Mouse (Mus musculus) liver, embryonic 14.5 days (tissue): Measurements from ENCODE around the gene Gpha2. TPM values are rescaled to one million over a fixed set of nuclear protein-coding genes. Genes with fewer than 3 reads are reported as not detected.

ENCODE experiments used
- ATAC-seq: fragments of 200-750 bp; cut with Nextera tagmentation; 2 replicates; pipeline ENCODE4 v1.8.0; 2017; ENCODE audit warnings: moderate number of reproducible peaks, mild to moderate bottlenecking, moderate library complexity; ENCODE audit not compliant: insufficient read depth
- DNase-seq, 3 experiments: peaks; one replicate each; pipeline ENCODE4 v3.0.0-alpha.2; 2012 to 2013; ENCODE audit warnings: low read depth in 3 of 3, low spot score in 3 of 3
- H3K27ac ChIP-seq: fragments of 300-500 bp; sonication (generic); 2 replicates; pipeline ENCODE4 v1.5.1; 2014; ENCODE audit warnings: moderate library complexity, mild to moderate bottlenecking, control low read depth, inconsistent platforms
- H3K27me3 ChIP-seq: fragments of 300-500 bp; sonication (generic); 2 replicates; pipeline ENCODE4 v1.6.1; 2014; ENCODE audit warnings: mild to moderate bottlenecking, low read length, moderate library complexity; ENCODE audit not compliant: control insufficient read depth, insufficient read depth
- H3K36me3 ChIP-seq: fragments of 300-500 bp; sonication (generic); replicated peaks from 2 replicates; pipeline ENCODE4 v1.6.1; 2014; ENCODE audit warnings: low read depth; ENCODE audit not compliant: control insufficient read depth, insufficient read depth
- H3K4me1 ChIP-seq, 2 experiments: fragments of 200-500 bp in 1 of 2; fragments of 300-500 bp in 1 of 2; sonication (generic) in 1 of 2; replicated peaks; 2 replicates each; pipeline ENCODE4 v1.6.1; 2012 to 2014; ENCODE audit warnings: antibody characterized with exemption in 1 of 2, inconsistent platforms in 1 of 2, low read length in 1 of 2; ENCODE audit not compliant: control insufficient read depth in 2 of 2, insufficient read depth in 2 of 2
- H3K4me2 ChIP-seq: fragments of 300-500 bp; sonication (generic); 2 replicates; pipeline ENCODE4 v1.6.1; 2014; ENCODE audit warnings: low read depth, mild to moderate bottlenecking, control low read depth, moderate library complexity
- H3K4me3 ChIP-seq, 2 experiments: fragments of 200-500 bp in 1 of 2; fragments of 300-500 bp in 1 of 2; sonication (generic) in 1 of 2; 2 replicates each; pipeline ENCODE4 v1.5.1; 2012 to 2014; ENCODE audit warnings: low read depth in 2 of 2, low read length in 2 of 2, mild to moderate bottlenecking in 2 of 2, control low read depth in 1 of 2, inconsistent platforms in 1 of 2, moderate library complexity in 1 of 2; ENCODE audit not compliant: insufficient read depth in 1 of 2
- H3K9ac ChIP-seq: fragments of 300-500 bp; sonication (generic); replicated peaks from 2 replicates; pipeline ENCODE4 v1.6.1; 2014; ENCODE audit warnings: mild to moderate bottlenecking, control low read depth, moderate library complexity
- H3K9me3 ChIP-seq: fragments of 300-500 bp; sonication (generic); 2 replicates; pipeline ENCODE4 v1.6.1; 2016; ENCODE audit warnings: low read length, mixed read lengths; ENCODE audit not compliant: control insufficient read depth
- CTCF ChIP-seq: IDR thresholded peaks from 2 replicates; pipeline ENCODE4 v1.5.1; 2016; ENCODE audit warnings: antibody characterized with exemption, low read depth, control low read depth
- EP300 ChIP-seq: IDR thresholded peaks from 2 replicates; pipeline ENCODE4 v1.6.1; 2016; ENCODE audit warnings: antibody characterized with exemption, low read depth
- WGBS: fragments of 180-500 bp; shearing (Covaris S2); extraction: QIAGEN DNeasy Blood & Tissue Kit; methylation state at CpG from one replicate; pipeline ENCODE4 v1.1.7; 2014; ENCODE audit not compliant: insufficient replicate concordance; 5-methylcytosine and 5-hydroxymethylcytosine counted together
- polyA plus RNA-seq, 2 experiments: library from polyadenylated mRNA; depleted of rRNA in 1 of 2; stranded (reverse) in 1 of 2; unstranded in 1 of 2; fragments of >200 nt; fragmentation: Nextera tagmentation in 1 of 2; extraction: Ambion mirVana in 1 of 2; gene quantifications; 2 replicates each; pipeline versions ENCODE4 v1.2.1 to v1.2.3; 2012 to 2014

The Gpha2 gene
- polyA plus RNA-seq, 2 experiments: not detected

- no peaks in the 10 kb centered on the region for H3K27me3 ChIP-seq
- no peak overlapping the region for H3K4me2 ChIP-seq
- no peak overlapping the region for H3K4me3 ChIP-seq
- DNase-seq (no peak), ATAC-seq (no peak)
- no peak overlapping the region for H3K27ac ChIP-seq
- H3K9me3 ChIP-seq: no peaks in the 10 kb centered on the region
- 86% methylated on average over 29 of the region's 29 CpGs for WGBS
- H3K4me1 ChIP-seq: peaks cover under 1 to 2% of the 10 kb centered on the region in 2 experiments; a peak in 3 of 4 replicates
- H3K9ac ChIP-seq: no peak overlapping the region
- H3K36me3 ChIP-seq: peaks cover 23% of the 10 kb centered on the region
- no peak for TF ChIP-seq EP300
Observed at GRCm38 (mm10) chr19:6247526-6248300, 21.5 kb downstream of the Gpha2 start.

- DNase-seq (no peak), ATAC-seq (no peak)
- Histone ChIP-seq H3K27me3 (no peaks in the 10 kb centered on the region), H3K4me2 (no peak overlapping the region), H3K4me1 (no peaks in the 10 kb centered on the region), H3K4me3 (no peak overlapping the region), H3K27ac (no peak overlapping the region), H3K9ac (no peak overlapping the region), H3K9me3 (no peaks in the 10 kb centered on the region), H3K36me3 (peaks cover 13% of the 10 kb centered on the region)
- 82% methylated on average over 4 of the region's 4 CpGs for WGBS
- TF ChIP-seq CTCF: no peak
- TF ChIP-seq EP300: no peak
Observed at GRCm38 (mm10) chr19:6253021-6253420, 26.8 kb downstream of the Gpha2 start.

GRCm38 (mm10) chr19:6260428-6260827, 34.2 kb downstream of the Gpha2 start:
- Histone ChIP-seq H3K4me1 (peaks cover 0 to 4% of the 10 kb centered on the region in 2 experiments; a peak in 1 of 4 replicates), H3K36me3 (peaks cover 3% of the 10 kb centered on the region), H3K27me3 (no peaks in the 10 kb centered on the region), H3K9ac (no peak overlapping the region), H3K27ac (no peak overlapping the region), H3K9me3 (no peaks in the 10 kb centered on the region), H3K4me2 (no peak overlapping the region), H3K4me3 (no peak overlapping the region)
- peak; percentile 53 for TF ChIP-seq CTCF
- TF ChIP-seq EP300: no peak
- WGBS: 63% methylated on average over 2 of the region's 2 CpGs
- ATAC-seq (no peak), DNase-seq (no peak)

- no peaks in the 10 kb centered on the region for H3K27me3 ChIP-seq
- no peaks in the 10 kb centered on the region for H3K9me3 ChIP-seq
- no peak overlapping the region for H3K4me3 ChIP-seq
- peaks cover 3% of the 10 kb centered on the region for H3K36me3 ChIP-seq
- H3K9ac ChIP-seq: no peak overlapping the region
- H3K27ac ChIP-seq: no peak overlapping the region
- H3K4me1 ChIP-seq: peaks cover 0 to 4% of the 10 kb centered on the region in 2 experiments; a peak in 1 of 4 replicates
- DNase-seq (no peak), ATAC-seq (no peak)
- H3K4me2 ChIP-seq: no peak overlapping the region
- TF ChIP-seq CTCF (peak; percentile 69), EP300 (no peak)
- WGBS: 76% methylated on average over 4 of the region's 4 CpGs
Observed at GRCm38 (mm10) chr19:6260946-6261345, 34.8 kb downstream of the Gpha2 start.

GRCm38 (mm10) chr19:6261379-6261778, 35.2 kb downstream of the Gpha2 start:
- H3K27me3 ChIP-seq: no peaks in the 10 kb centered on the region
- no peak overlapping the region for H3K27ac ChIP-seq
- WGBS: 84% methylated on average over 14 of the region's 14 CpGs
- no peaks in the 10 kb centered on the region for H3K9me3 ChIP-seq
- H3K4me3 ChIP-seq: no peak overlapping the region
- peaks cover 3% of the 10 kb centered on the region for H3K36me3 ChIP-seq
- DNase-seq (no peak), ATAC-seq (no peak)
- H3K9ac ChIP-seq: no peak overlapping the region
- TF ChIP-seq EP300: no peak
- TF ChIP-seq CTCF: no peak
- no peak overlapping the region for H3K4me2 ChIP-seq
- peaks cover 0 to 4% of the 10 kb centered on the region in 2 experiments; a peak in 1 of 4 replicates for H3K4me1 ChIP-seq
